ENCODE assay signal across 8 mouse cellular contexts in genomic region chr5:76857103-76858015, GRCm38 (mm10). TPM values are rescaled to one million over a fixed set of nuclear protein-coding genes. Genes with fewer than 3 reads are reported as not detected.
A peak's percentile ranks its signal among the peaks of the same experiment; 100 is the strongest.
DNase-seq lines count a peak whose midpoint lies in the region; ATAC-seq and TF ChIP-seq lines count a peak whose summit lies in the region.

No protein-coding gene starts in this region.

- peak overlapping the region; percentile 18 for H3K4me3 ChIP-seq in lung, adult 2 months (replicated peaks; ENCODE audit: extremely low read depth, low read depth, low read length)
- H3K4me3 ChIP-seq in embryonic fibroblast, embryonic 13.5 days (ENCODE audit: insufficient read depth, low read length) = peak overlapping the region; percentile 9
- peak overlapping the region; percentile 43 for H3K4me3 ChIP-seq in intestine, embryonic 16.5 days (ENCODE audit: low read length)
- peak overlapping the region; percentile 5; the same call in 1 of the 2 replicates for H3K4me3 ChIP-seq in neural tube, embryonic 14.5 days (ENCODE audit: low read depth, low read length)

- no peak for TF ChIP-seq CTCF in lung, adult 2 months (IDR thresholded peaks at IDR 0.05; ENCODE audit: insufficient read depth, low read length)
- no peak for TF ChIP-seq CTCF in embryonic fibroblast, embryonic 13.5 days (IDR thresholded peaks at IDR 0.05; ENCODE audit: borderline replicate concordance, insufficient read depth, low read length)

- 0 out of 2 replicates have a peak, but pooled peaks cover 3% of the 10 kb centered on the region for H3K27me3 ChIP-seq in intestine, embryonic 16.5 days (replicated peaks; ENCODE audit: control insufficient read depth, insufficient read depth, low read length)
- H3K27me3 ChIP-seq in neural tube, embryonic 14.5 days (ENCODE audit: control insufficient read depth, insufficient read depth, low read length) = 0 out of 2 replicates have a peak, but pooled peaks cover 3% of the 10 kb centered on the region

- 38% methylated on average over 62 of the region's 62 CpGs for WGBS in lung, adult 2 months
- WGBS in intestine, embryonic 16.5 days = 46% methylated on average over 62 of the region's 62 CpGs
- 30% methylated on average over 62 of the region's 62 CpGs for WGBS in neural tube, embryonic 14.5 days

- peaks cover 5% of the 10 kb centered on the region for H3K36me3 ChIP-seq in intestine, embryonic 16.5 days (ENCODE audit: control insufficient read depth, insufficient read depth, low read length)
- H3K36me3 ChIP-seq in neural tube, embryonic 14.5 days (ENCODE audit: control insufficient read depth, insufficient read depth, low read length) = peaks cover 16% of the 10 kb centered on the region; the same call in 1 of the 2 replicates

- TF ChIP-seq POLR2A in lung, adult 2 months (IDR thresholded peaks at IDR 0.05; ENCODE audit: borderline replicate concordance, extremely low read depth, low read depth, low read length) = no peak
- no peak for TF ChIP-seq POLR2A in embryonic fibroblast, embryonic 13.5 days (IDR thresholded peaks at IDR 0.05; ENCODE audit: low read depth, low read length)

- peak overlapping the region; percentile 51 for H3K9ac ChIP-seq in intestine, embryonic 16.5 days (ENCODE audit: low read depth, low read length)
- no peak overlapping the region for H3K9ac ChIP-seq in neural tube, embryonic 14.5 days (replicated peaks; ENCODE audit: low read depth, low read length)

- peak overlapping the region; percentile 71 for H3K4me2 ChIP-seq in intestine, embryonic 16.5 days (ENCODE audit: low read depth, low read length)
- H3K4me2 ChIP-seq in neural tube, embryonic 14.5 days (ENCODE audit: low read depth, low read length) = peak overlapping the region; percentile 32; the same call in 1 of the 2 replicates

- no peak overlapping the region for H3K27ac ChIP-seq in embryonic fibroblast, embryonic 13.5 days (ENCODE audit: insufficient read depth, low read length)
- no peak overlapping the region for H3K27ac ChIP-seq in intestine, embryonic 16.5 days (ENCODE audit: low read length)
- H3K27ac ChIP-seq in neural tube, embryonic 14.5 days (ENCODE audit: low read depth, low read length) = no peak overlapping the region

- no peak for ATAC-seq in intestine, embryonic 16.5 days
- ATAC-seq in neural tube, embryonic 14.5 days (ENCODE audit: low read depth) = no peak

- peaks cover 4% of the 10 kb centered on the region; the same call in 1 of the 2 replicates for H3K4me1 ChIP-seq in lung, adult 2 months (ENCODE audit: control insufficient read depth, insufficient read depth, low read length)
- H3K4me1 ChIP-seq in embryonic fibroblast, embryonic 13.5 days (ENCODE audit: control insufficient read depth, insufficient read depth, low read length) = no peaks in the 10 kb centered on the region
- no peaks in the 10 kb centered on the region; the same call in 1 of the 2 replicates for H3K4me1 ChIP-seq in intestine, embryonic 16.5 days (ENCODE audit: control insufficient read depth, insufficient read depth, low read length)
- H3K4me1 ChIP-seq in neural tube, embryonic 14.5 days (ENCODE audit: control insufficient read depth, insufficient read depth, low read length) = no peaks in the 10 kb centered on the region

- H3K9me3 ChIP-seq in intestine, embryonic 16.5 days (ENCODE audit: control insufficient read depth, low read length) = no peaks in the 10 kb centered on the region
- no peaks in the 10 kb centered on the region for H3K9me3 ChIP-seq in neural tube, embryonic 14.5 days (ENCODE audit: control insufficient read depth, low read length)

- no peak for DNase-seq in lung, adult 2 months
- DNase-seq in lung, postnatal 4 days = no peak
- no peak for DNase-seq in spleen, adult 18-20 months
- DNase-seq in left cerebral cortex, adult 8-10 months (ENCODE audit: low spot score in 2 of 2) = no peak
- DNase-seq in urinary bladder, postnatal 36 days (ENCODE audit: low spot score in 2 of 2) = no peak

RNA-seq across cellular contexts. Expression of gene Aasdh, which starts 48.0 kb away (rescaled TPM):
- 8.3 and 13.7 TPM in 2 replicates for polyA plus RNA-seq in lung, adult 2 months (2012; rRNA removed)
- 18.0 and 20.2 TPM in 2 replicates for polyA plus RNA-seq in embryonic fibroblast, embryonic 13.5 days (2011; ENCODE audit: insufficient read length, low read depth, missing spikeins)
- 13.6 and 15.0 TPM in 2 replicates for polyA plus RNA-seq in intestine, embryonic 16.5 days (2015; fragmentation: Nextera tagmentation; extraction: Ambion mirVana)
- polyA plus RNA-seq in neural tube, embryonic 14.5 days (2014; fragmentation: Nextera tagmentation; extraction: Ambion mirVana) = 18.8 and 22.1 TPM in 2 replicates
- 10 to 100 TPM; 19.4 to 25.6 (median 21.0) TPM for total RNA-seq in left cerebral cortex, adult 8-10 months (2022)
